ENCODE assay signal across 8 mouse cellular contexts in genomic region chr13:53309148-53309547, GRCm38 (mm10). TPM values are rescaled to one million over a fixed set of nuclear protein-coding genes. Genes with fewer than 3 reads are reported as not detected.
DNase-seq lines count a peak whose midpoint lies in the region; ATAC-seq lines count a peak whose summit lies in the region.

No protein-coding gene starts in this region.

- H3K4me2 ChIP-seq in heart, embryonic 14.5 days (ENCODE audit: low read length): peak overlapping the region; percentile 62
- peak overlapping the region; percentile 47 for H3K4me2 ChIP-seq in forebrain, embryonic 15.5 days (replicated peaks)
- peak overlapping the region; percentile 47 for H3K4me2 ChIP-seq in limb, embryonic 15.5 days

- WGBS in heart, embryonic 14.5 days: 50% methylated on average over 9 of the region's 9 CpGs
- WGBS in forebrain, embryonic 15.5 days: 36% methylated on average over 9 of the region's 9 CpGs
- WGBS in limb, embryonic 15.5 days: 7% methylated on average over 9 of the region's 9 CpGs

- no peak for ATAC-seq in heart, embryonic 14.5 days (ENCODE audit: insufficient number of reproducible peaks, insufficient read depth, low FRiP score, low read depth)
- no peak for ATAC-seq in forebrain, embryonic 15.5 days (replicated peaks)
- peak; percentile 44 for ATAC-seq in limb, embryonic 15.5 days (ENCODE audit: insufficient number of reproducible peaks, low FRiP score, low TSS enrichment, low read depth)

- no peaks in the 10 kb centered on the region for H3K27me3 ChIP-seq in heart, embryonic 14.5 days (ENCODE audit: control insufficient read depth, insufficient read depth, low read length)
- H3K27me3 ChIP-seq in forebrain, embryonic 15.5 days: no peaks in the 10 kb centered on the region
- H3K27me3 ChIP-seq in limb, embryonic 15.5 days: no peaks in the 10 kb centered on the region; the same call in 1 of the 2 replicates

- intact Hi-C loops in heart, postnatal 36 days (cut with DNase I): no loop called here

- H3K4me3 ChIP-seq in heart, embryonic 14.5 days (ENCODE audit: control insufficient read depth in 1 of 2, insufficient read depth in 1 of 2, low read depth in 1 of 2, low read length in 2 of 2): no peak overlapping the region; a peak in 1 of 4 replicates
- 0 out of 2 replicates have a peak overlapping the region, but pooled peaks have one; percentile 26 for H3K4me3 ChIP-seq in forebrain, embryonic 15.5 days
- peak overlapping the region; percentile 22 for H3K4me3 ChIP-seq in limb, embryonic 15.5 days

- peaks cover 8% of the 10 kb centered on the region in 2 experiments for H3K4me1 ChIP-seq in heart, embryonic 14.5 days (ENCODE audit: control insufficient read depth in 2 of 2, insufficient read depth in 2 of 2, low read length in 2 of 2)
- H3K4me1 ChIP-seq in forebrain, embryonic 15.5 days: peaks cover 11% of the 10 kb centered on the region
- H3K4me1 ChIP-seq in limb, embryonic 15.5 days: peaks cover 17% of the 10 kb centered on the region

- no peaks in the 10 kb centered on the region for H3K9me3 ChIP-seq in heart, embryonic 14.5 days (ENCODE audit: control insufficient read depth, low read length)
- no peaks in the 10 kb centered on the region for H3K9me3 ChIP-seq in forebrain, embryonic 15.5 days
- H3K9me3 ChIP-seq in limb, embryonic 15.5 days: no peaks in the 10 kb centered on the region

- H3K27ac ChIP-seq in heart, embryonic 14.5 days (replicated peaks in 1 of 2; ENCODE audit: control insufficient read depth in 1 of 2, insufficient read depth in 1 of 2, low read depth in 2 of 2, low read length in 2 of 2): no peak overlapping the region
- peak overlapping the region; percentile 53; the same call in 1 of the 2 replicates for H3K27ac ChIP-seq in forebrain, embryonic 15.5 days (replicated peaks)
- peak overlapping the region; percentile 90 for H3K27ac ChIP-seq in limb, embryonic 15.5 days

- H3K36me3 ChIP-seq in heart, embryonic 14.5 days (ENCODE audit: control insufficient read depth, insufficient read depth, low read length): no peaks in the 10 kb centered on the region
- no peaks in the 10 kb centered on the region for H3K36me3 ChIP-seq in forebrain, embryonic 15.5 days
- no peaks in the 10 kb centered on the region for H3K36me3 ChIP-seq in limb, embryonic 15.5 days

- peak overlapping the region; percentile 45 for H3K9ac ChIP-seq in heart, embryonic 14.5 days (ENCODE audit: low read length)
- no peak overlapping the region for H3K9ac ChIP-seq in forebrain, embryonic 15.5 days (replicated peaks)
- no peak overlapping the region for H3K9ac ChIP-seq in limb, embryonic 15.5 days

- no peak for DNase-seq in heart, postnatal 36 days
- DNase-seq in embryo, embryonic 9.5 days (ENCODE audit: extremely low spot score): peak; percentile 52
- no peak for DNase-seq in urinary bladder, postnatal 25 days (ENCODE audit: low spot score)
- DNase-seq in cerebellum, adult 8-10 months: no peak
- DNase-seq in kidney, adult 11 months: no peak

RNA-seq across cellular contexts. Expression of gene Ror2, which starts 23.2 kb away (rescaled TPM):
- polyA plus RNA-seq in heart, embryonic 14.5 days (2014; fragmentation: Nextera tagmentation; extraction: Ambion mirVana): 11.5 and 13.2 TPM in 2 replicates
- total RNA-seq in heart, postnatal 36 days (2021): 1 to 10 TPM; 1.3 to 1.9 TPM
- polyA plus RNA-seq in forebrain, embryonic 15.5 days (2015; fragmentation: Nextera tagmentation; extraction: Ambion mirVana): 3.3 and 3.8 TPM in 2 replicates
- 17.4 and 21.7 TPM in 2 replicates for polyA plus RNA-seq in limb, embryonic 15.5 days (2015; fragmentation: Nextera tagmentation; extraction: Ambion mirVana)

Comparison
In these comparisons a context has a peak if more than half of its experiments do, and no peak if none do; other contexts are left out.
1. H3K27ac ChIP-seq: peak in forebrain, embryonic 15.5 days (single experiment) and limb, embryonic 15.5 days (single experiment); none in heart, embryonic 14.5 days (0 of 2).
2. H3K4me3 ChIP-seq: peak in forebrain, embryonic 15.5 days (single experiment) and limb, embryonic 15.5 days (single experiment); none in heart, embryonic 14.5 days (0 of 2).
3. Peak in every context shown above with its lines, with median percentiles within 50 percentile points of each other: H3K4me2 ChIP-seq.